Mouse (Mus musculus) MEL (cell line): ENCODE results near the gene Exosc1.

Experiments
- BHLHE40 ChIP-seq: IDR thresholded peaks from 2 replicates; pipeline ENCODE4 v1.6.1; 2012; ENCODE audit warnings: low read depth, mild to moderate bottlenecking, inconsistent platforms, low read length, improper control_type of control experiment, borderline replicate concordance
- CHD1 ChIP-seq: IDR thresholded peaks from 2 replicates; pipeline ENCODE4 v1.6.1; 2012; ENCODE audit warnings: low read depth, mild to moderate bottlenecking, inconsistent platforms, low read length, improper control_type of control experiment
- CTCF ChIP-seq, 3 experiments: IDR thresholded peaks in 2 of 3; conservative IDR thresholded peaks in 1 of 3; 2 replicates each; pipeline ENCODE4 v1.5.1; 2011 to 2012; ENCODE audit warnings: low read length in 3 of 3, low read depth in 2 of 3, mild to moderate bottlenecking in 2 of 3, improper control_type of control experiment in 1 of 3, inconsistent platforms in 1 of 3, mixed read lengths in 1 of 3, moderate library complexity in 1 of 3; ENCODE audit not compliant: control insufficient read depth in 1 of 3, insufficient read depth in 1 of 3, poor library complexity in 1 of 3, severe bottlenecking in 1 of 3
- EP300 ChIP-seq, 2 experiments: IDR thresholded peaks; 2 replicates each; pipeline ENCODE4 v1.6.1; 2011; ENCODE audit warnings: improper control_type of control experiment in 2 of 2, low read length in 2 of 2, low read depth in 1 of 2, mild to moderate bottlenecking in 1 of 2
- GATA1 ChIP-seq: IDR thresholded peaks from 2 replicates; pipeline ENCODE4 v1.6.1; 2011; ENCODE audit warnings: low read depth, low read length, improper control_type of control experiment
- JUND ChIP-seq: IDR thresholded peaks from 2 replicates; pipeline ENCODE4 v1.6.1; 2011; ENCODE audit warnings: low read depth, mild to moderate bottlenecking, improper control_type of control experiment, low read length
- MAZ ChIP-seq: IDR thresholded peaks from 2 replicates; pipeline ENCODE4 v1.6.1; 2012; ENCODE audit warnings: low read depth, mild to moderate bottlenecking, inconsistent platforms, low read length, improper control_type of control experiment
- POLR2A ChIP-seq, 2 experiments: IDR thresholded peaks; 2 replicates each; pipeline ENCODE4 v1.6.1; 2011 to 2012; ENCODE audit warnings: low read length in 2 of 2, mild to moderate bottlenecking in 2 of 2, control low read depth in 1 of 2, improper control_type of control experiment in 1 of 2, low read depth in 1 of 2, moderate library complexity in 1 of 2; ENCODE audit not compliant: control insufficient read depth in 1 of 2, insufficient read depth in 1 of 2, poor library complexity in 1 of 2
- RCOR1 ChIP-seq: IDR thresholded peaks from 2 replicates; pipeline ENCODE4 v1.6.1; 2012; ENCODE audit warnings: low read depth, mild to moderate bottlenecking, inconsistent platforms, low read length, improper control_type of control experiment
- SIN3A ChIP-seq: IDR thresholded peaks from 2 replicates; pipeline ENCODE4 v1.6.1; 2012; ENCODE audit warnings: low read length, improper control_type of control experiment, inconsistent platforms

- TF ChIP-seq POLR2A (IDR thresholded peaks at IDR 0.05; ENCODE audit: control insufficient read depth in 1 of 2, insufficient read depth in 1 of 2, low read depth in 1 of 2, low read length in 2 of 2, poor library complexity in 1 of 2) (no peak), GATA1 (no peak), EP300 (IDR thresholded peaks at IDR 0.05; ENCODE audit: low read depth in 1 of 2, low read length in 2 of 2) (no peak), BHLHE40 (no peak), CTCF (IDR thresholded peaks at IDR 0.05 in 2 of 3, conservative IDR thresholded peaks at IDR 0.05 in 1 of 3; ENCODE audit: control insufficient read depth in 1 of 3, insufficient read depth in 1 of 3, low read depth in 2 of 3, low read length in 3 of 3, poor library complexity in 1 of 3, severe bottlenecking in 1 of 3) (no peak), RCOR1 (no peak), SIN3A (peak; percentile 39), JUND (no peak), CHD1 (0 out of 2 replicates have a peak, but pooled peaks have one; percentile 61), MAZ (peak; percentile 36; the same call in 1 of the 2 replicates)
Observed at GRCm38 (mm10) chr19:41981931-41982790, 48.9 kb upstream of the Exosc1 start.
